Mouse (Mus musculus): ENCODE measurements around the gene Slc29a1. TPM values are rescaled to one million over a fixed set of nuclear protein-coding genes. Genes with fewer than 3 reads are reported as not detected.

Slc29a1 gene
- total and polyA plus RNA-seq, 3 experiments, result 58.4 to 88.0 (median 72.1) TPM

- in situ Hi-C loops (cut with MboI; ENCODE audit: low pct_ligation_motif_present, low pct_unique_long_range_greater_than_20kb, low sequenced_read_pairs), result no loop called here
- peaks cover 3% of the 10 kb centered on the region for H3K27me3 ChIP-seq (replicated peaks)
- peaks cover 4% of the 10 kb centered on the region for H3K9me3 ChIP-seq (replicated peaks; ENCODE audit: low read length)
- H3K9ac ChIP-seq (ENCODE audit: insufficient read depth, low read depth), result no peak overlapping the region
- H3K4me3 ChIP-seq (replicated peaks in 1 of 3; ENCODE audit: low read depth in 2 of 3, low read length in 2 of 3, poor library complexity in 1 of 3), result peak overlapping the region in 1 of 3 experiments; percentile 31
- H3K4me1 ChIP-seq (ENCODE audit: control insufficient read depth in 1 of 2, insufficient read depth in 2 of 2), result peaks cover 4 to 11% of the 10 kb centered on the region in 2 experiments
- no peak overlapping the region for H3K4me2 ChIP-seq (ENCODE audit: insufficient read depth, low read depth, poor library complexity, severe bottlenecking)
- dilution Hi-C loops (cut with MboI; ENCODE audit: extremely low pct_ligation_motif_present, extremely low pct_unique_long_range_greater_than_20kb, low sequenced_read_pairs), result no loop called here
- peak; percentile 38; the same call in 1 of the 2 replicates for TF ChIP-seq NELFE (IDR thresholded peaks at IDR 0.05; ENCODE audit: low read depth, low read length)
- 0 out of 2 replicates have a peak, but pooled peaks have one; percentile 7 for TF ChIP-seq ELF1 (IDR thresholded peaks at IDR 0.05; ENCODE audit: low read depth, low read length)
- no peak for TF ChIP-seq CHD2 (IDR thresholded peaks at IDR 0.05; ENCODE audit: low read length)
- no peak for TF ChIP-seq MAZ (IDR thresholded peaks at IDR 0.05; ENCODE audit: low read depth, low read length)
- TF ChIP-seq KAT2A (IDR thresholded peaks at IDR 0.05; ENCODE audit: insufficient replicate concordance, low read length), result no peak
- TF ChIP-seq MAX (IDR thresholded peaks at IDR 0.05; ENCODE audit: low read length), result no peak
- peak; percentile 88 for TF ChIP-seq SMC3 (IDR thresholded peaks at IDR 0.05; ENCODE audit: low read depth, low read length)
- TF ChIP-seq ZKSCAN1 (IDR thresholded peaks at IDR 0.05; ENCODE audit: borderline replicate concordance, low read depth, low read length), result no peak
- no peak for TF ChIP-seq USF1 (IDR thresholded peaks at IDR 0.05; ENCODE audit: low read depth, low read length)
- peak; percentile 62 for TF ChIP-seq ZC3H11A (IDR thresholded peaks at IDR 0.05; ENCODE audit: low read depth, low read length)
- TF ChIP-seq RCOR1 (conservative IDR thresholded peaks at IDR 0.05; ENCODE audit: low read depth, low read length), result no peak
- no peak for TF ChIP-seq EP300 (IDR thresholded peaks at IDR 0.05; ENCODE audit: low read length)
- peak; percentile 67 to 91 for TF ChIP-seq CTCF (conservative IDR thresholded peaks at IDR 0.05 in 1 of 2, IDR thresholded peaks at IDR 0.05 in 1 of 2; ENCODE audit: low read depth in 2 of 2, low read length in 2 of 2)
- TF ChIP-seq POLR2A (IDR thresholded peaks at IDR 0.05; ENCODE audit: low read depth, low read length), result no peak
- TF ChIP-seq MAFK (IDR thresholded peaks at IDR 0.05; ENCODE audit: insufficient replicate concordance, low read length), result no peak
- no peak for TF ChIP-seq POLR2AphosphoS2 (IDR thresholded peaks at IDR 0.05; ENCODE audit: low read depth, low read length)
- no peak for TF ChIP-seq JUN (IDR thresholded peaks at IDR 0.05; ENCODE audit: insufficient read depth, low read depth, low read length)
- TF ChIP-seq GABPA (IDR thresholded peaks at IDR 0.05; ENCODE audit: insufficient replicate concordance, low read depth, low read length), result no peak
- no peak for TF ChIP-seq ETS1 (conservative IDR thresholded peaks at IDR 0.05; ENCODE audit: low read depth, low read length)
- no peak for TF ChIP-seq CHD1 (IDR thresholded peaks at IDR 0.05; ENCODE audit: low read depth, low read length)
- TF ChIP-seq BHLHE40 (IDR thresholded peaks at IDR 0.05; ENCODE audit: low read depth, low read length), result no peak
- TF ChIP-seq MXI1 (IDR thresholded peaks at IDR 0.05; ENCODE audit: low read depth, low read length), result no peak
- TF ChIP-seq JUND (conservative IDR thresholded peaks at IDR 0.05; ENCODE audit: low read depth, low read length), result no peak
- TF ChIP-seq HCFC1 (IDR thresholded peaks at IDR 0.05; ENCODE audit: low read depth, low read length), result no peak
- TF ChIP-seq ZMIZ1 (IDR thresholded peaks at IDR 0.05; ENCODE audit: low read depth, low read length), result no peak
- no peak for TF ChIP-seq PAX5 (IDR thresholded peaks at IDR 0.05; ENCODE audit: low read length)
- no peak for TF ChIP-seq TBP (conservative IDR thresholded peaks at IDR 0.05; ENCODE audit: low read depth, low read length)
- TF ChIP-seq RAD21 (IDR thresholded peaks at IDR 0.05; ENCODE audit: low read depth, low read length), result peak; percentile 88
- TF ChIP-seq MEF2A (IDR thresholded peaks at IDR 0.05; ENCODE audit: borderline replicate concordance, low read depth, low read length), result no peak
- TF ChIP-seq NRF1 (IDR thresholded peaks at IDR 0.05; ENCODE audit: low read depth, low read length), result no peak
- TF ChIP-seq SIN3A (IDR thresholded peaks at IDR 0.05; ENCODE audit: low read length), result 0 out of 2 replicates have a peak, but pooled peaks have one; percentile 35
- TF ChIP-seq MYC (IDR thresholded peaks at IDR 0.05; ENCODE audit: low read depth, low read length), result no peak
- no peak for TF ChIP-seq TCF12 (IDR thresholded peaks at IDR 0.05; ENCODE audit: low read depth, low read length)
- no peak for TF ChIP-seq UBTF (IDR thresholded peaks at IDR 0.05; ENCODE audit: low read depth, low read length)
- no peak for TF ChIP-seq ZNF384 (IDR thresholded peaks at IDR 0.05; ENCODE audit: low read depth, low read length)
- no peak for TF ChIP-seq USF2 (conservative IDR thresholded peaks at IDR 0.05; ENCODE audit: low read depth, low read length)
- TF ChIP-seq IRF4 (IDR thresholded peaks at IDR 0.05; ENCODE audit: low read depth, low read length), result no peak
- no peak for TF ChIP-seq E2F4 (IDR thresholded peaks at IDR 0.05; ENCODE audit: insufficient replicate concordance, low read depth, low read length)
- DNase-seq (ENCODE audit: extremely low read depth), result peak; percentile 71
- no peaks in the 10 kb centered on the region for H3K36me3 ChIP-seq (replicated peaks in 1 of 2; ENCODE audit: control insufficient read depth in 1 of 2, insufficient read depth in 1 of 2, low read length in 1 of 2)
- H3K79me2 ChIP-seq (replicated peaks; ENCODE audit: control insufficient read depth, extremely low read depth, insufficient read depth, poor library complexity, severe bottlenecking), result no peaks in the 10 kb centered on the region
- H3K27ac ChIP-seq (ENCODE audit: insufficient read depth, low read depth), result no peak overlapping the region
These were observed 43.3 kb upstream of the Slc29a1 start for GRCm38 (mm10) chr17:45642701-45643100.

All from CH12.LX (cell line).